Mouse (Mus musculus) cerebellum, postnatal 25 days (tissue): ENCODE data around the gene Cacna1g.
"Not testable (repeated sequence)": the region's sequence is repeated elsewhere in the genome, so short reads cannot be mapped to it uniquely, and the experiment has no call there.

Experiments used
- DNase-seq, 2 experiments: peaks; one replicate each; pipeline ENCODE4 v3.0.0; 2021; ENCODE audit warnings: mixed read lengths in 2 of 2

Cacna1g gene

GRCm38 (mm10) chr11:94402731-94403130 is 71.3 kb downstream of the Cacna1g start:
- no peak for DNase-seq

DNA sequence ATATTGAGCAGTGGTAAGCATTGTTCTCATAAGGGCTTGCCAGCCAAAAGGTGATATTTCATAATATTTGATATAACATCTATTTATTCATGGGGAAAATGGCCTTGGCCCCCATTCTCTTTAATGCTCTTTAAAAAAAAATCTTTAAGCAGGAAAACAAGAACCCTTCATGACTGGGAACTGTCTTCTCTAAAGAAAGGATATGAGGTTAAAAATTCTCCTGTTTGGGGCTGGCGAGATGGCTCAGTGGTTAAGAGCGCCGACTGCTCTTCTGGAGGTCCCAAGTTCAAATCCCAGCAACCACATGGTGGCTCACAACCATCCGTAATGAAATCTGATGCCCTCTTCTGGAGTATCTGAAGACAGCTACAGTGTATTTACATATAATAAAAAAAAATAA is 72.0 kb downstream of the Cacna1g start:
- not testable (repeated sequence) for DNase-seq

DNA sequence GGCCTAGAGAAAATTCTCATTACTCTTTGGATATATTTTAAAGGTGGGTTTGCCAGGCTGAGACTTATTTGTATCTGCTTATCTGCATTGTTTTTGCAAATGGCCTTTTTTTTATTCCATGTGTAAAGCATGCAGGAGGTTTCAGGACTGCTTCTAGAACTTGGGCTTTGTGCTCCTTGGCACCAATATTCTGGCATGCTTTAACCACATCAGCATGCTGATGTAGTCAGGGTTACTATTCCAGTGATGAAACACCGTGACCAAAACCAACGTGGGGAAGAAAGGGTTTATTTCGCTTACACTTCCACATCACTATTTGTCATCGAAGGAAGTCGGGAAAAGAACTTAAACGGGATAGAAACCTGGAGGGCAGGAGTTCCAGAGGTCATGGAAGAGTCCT is 73.0 kb downstream of the Cacna1g start:
- no peak for DNase-seq

DNA sequence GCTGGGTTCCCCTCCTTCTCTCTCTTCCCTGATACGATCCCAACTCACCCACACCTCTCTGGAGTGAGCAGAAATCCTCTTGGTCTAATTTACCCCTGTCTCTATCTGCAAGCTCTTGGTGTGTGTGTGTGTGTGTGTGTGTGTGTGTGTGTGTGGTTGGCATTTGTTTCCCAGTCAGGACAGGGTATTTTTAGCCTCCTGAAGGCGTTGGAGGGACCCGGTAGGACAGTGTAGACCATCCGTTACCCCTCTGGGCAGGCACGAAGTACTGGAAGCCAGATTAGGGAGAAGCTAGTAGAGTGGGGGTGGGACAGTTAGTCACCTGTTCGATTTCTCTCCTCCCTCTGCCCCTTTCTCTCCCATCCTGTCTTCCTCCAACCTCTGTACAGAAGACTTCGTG is 79.9 kb downstream of the Cacna1g start:
- no peak for DNase-seq

DNA sequence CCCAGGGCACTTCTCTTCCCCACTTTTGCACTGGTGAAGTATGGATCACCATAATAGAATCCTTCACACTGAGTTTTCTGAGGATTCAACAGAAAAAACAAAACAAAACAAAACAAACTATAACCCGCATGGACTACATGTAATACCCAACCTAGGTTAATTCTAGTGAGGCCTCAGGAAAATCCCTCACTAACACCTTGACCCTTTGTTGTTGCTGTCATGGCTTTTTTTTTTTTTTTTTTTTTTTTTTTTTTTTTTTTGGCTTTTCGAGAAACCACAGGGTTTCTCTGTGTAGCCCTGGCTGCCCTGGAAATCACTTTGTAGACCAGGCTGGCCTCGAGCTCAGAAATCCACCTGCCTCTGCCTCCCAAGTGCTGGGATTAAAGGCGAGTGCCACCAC is 80.5 kb downstream of the Cacna1g start:
- not testable (repeated sequence) for DNase-seq

DNA sequence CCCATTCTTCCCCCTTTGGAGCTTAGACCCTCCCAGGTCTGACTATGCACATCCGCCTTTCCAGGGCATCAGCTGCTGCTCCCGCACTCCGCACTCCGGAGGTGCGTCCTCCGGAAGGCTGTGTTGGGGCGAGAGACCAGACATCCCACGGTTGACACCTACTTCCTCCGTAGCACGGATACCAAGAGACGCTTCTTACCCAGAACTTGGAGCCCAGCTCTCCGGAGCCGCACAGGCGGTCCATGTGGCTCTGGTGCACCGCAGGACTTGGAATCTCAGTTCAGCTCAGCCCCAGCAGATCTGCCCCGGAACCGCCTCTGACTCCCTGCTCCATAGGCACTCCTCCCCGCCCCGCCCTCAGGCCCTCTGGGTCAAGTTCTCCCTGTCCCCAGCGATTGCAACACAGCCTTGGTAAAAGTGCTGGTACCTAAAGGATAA is 81.3 kb downstream of the Cacna1g start, which contains the start of gene Abcc3:
Abcc3 (minus strand) TSS at position 326 of the 438 bp plus-strand sequence.
- DNase-seq: peak; percentile 40 to 56

DNA sequence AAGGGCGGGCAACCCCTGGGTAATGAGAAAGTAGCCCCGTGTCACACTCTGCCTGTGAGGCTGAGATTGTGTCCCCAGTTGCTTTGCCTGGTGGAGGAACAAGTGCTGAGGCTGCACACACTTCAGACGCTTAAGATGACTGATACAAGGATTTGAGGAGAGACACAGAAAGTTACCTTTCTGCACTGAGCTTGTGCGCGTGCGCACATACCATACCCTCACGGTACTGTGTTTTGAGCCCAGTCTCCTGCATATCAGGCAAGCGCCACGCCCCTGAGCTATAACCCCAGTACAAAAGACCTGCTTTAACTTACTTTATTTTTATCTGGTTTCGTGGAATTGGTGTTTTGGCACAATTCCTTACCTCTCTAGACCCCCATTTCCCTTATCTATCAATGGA is 82.3 kb downstream of the Cacna1g start:
- no peak for DNase-seq

DNA sequence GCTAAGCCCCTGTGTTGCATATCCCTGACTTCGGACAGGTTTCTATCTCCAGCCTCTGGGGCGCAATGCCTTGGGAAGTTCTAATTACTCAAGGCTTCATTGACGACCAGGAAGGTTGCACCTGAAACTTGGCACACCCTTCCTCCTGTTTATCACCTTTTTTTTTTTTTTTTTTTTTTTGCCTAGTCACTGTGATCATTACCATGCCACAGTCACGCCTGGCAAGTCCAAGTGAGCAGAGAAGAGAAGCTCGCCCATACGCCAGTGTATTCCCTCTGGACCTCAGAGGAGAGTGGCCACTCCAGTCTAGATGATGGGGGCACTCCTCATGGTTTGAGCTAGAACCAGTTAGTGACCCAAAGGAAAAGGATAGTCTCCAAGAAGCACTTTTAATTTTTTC is 83.2 kb downstream of the Cacna1g start:
- DNase-seq: no peak

GRCm38 (mm10) chr11:94389724-94390396 is 84.1 kb downstream of the Cacna1g start:
- peak; percentile 75 to 82 for DNase-seq

GRCm38 (mm10) chr11:94389021-94389420 is 85.0 kb downstream of the Cacna1g start:
- DNase-seq: no peak

DNA sequence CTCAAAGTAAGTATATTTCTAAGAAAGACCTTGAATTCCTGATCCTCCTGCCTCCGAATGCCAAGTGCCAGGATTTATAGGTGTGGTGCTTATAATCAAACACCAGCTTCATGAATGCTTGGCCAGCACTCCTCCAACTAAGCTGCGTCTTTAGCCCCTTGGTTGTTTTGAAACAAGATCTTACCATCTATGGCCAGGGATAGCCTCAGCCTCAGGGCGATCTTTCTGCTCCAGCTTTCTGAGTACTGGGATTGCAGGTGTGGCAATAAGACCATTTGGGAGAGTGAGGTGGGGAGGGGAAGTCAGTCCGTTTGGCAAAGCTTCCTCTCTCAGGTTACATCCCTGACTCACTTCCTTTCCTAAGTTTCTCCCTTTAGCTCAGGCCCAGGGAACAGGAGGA is 86.2 kb downstream of the Cacna1g start:
- DNase-seq: no peak

- DNase-seq: no peak
Measured at GRCm38 (mm10) chr11:94385977-94386771, 87.8 kb downstream of the Cacna1g start.

GRCm38 (mm10) chr11:94379736-94380135 is 94.3 kb downstream of the Cacna1g start:
- no peak for DNase-seq

DNA sequence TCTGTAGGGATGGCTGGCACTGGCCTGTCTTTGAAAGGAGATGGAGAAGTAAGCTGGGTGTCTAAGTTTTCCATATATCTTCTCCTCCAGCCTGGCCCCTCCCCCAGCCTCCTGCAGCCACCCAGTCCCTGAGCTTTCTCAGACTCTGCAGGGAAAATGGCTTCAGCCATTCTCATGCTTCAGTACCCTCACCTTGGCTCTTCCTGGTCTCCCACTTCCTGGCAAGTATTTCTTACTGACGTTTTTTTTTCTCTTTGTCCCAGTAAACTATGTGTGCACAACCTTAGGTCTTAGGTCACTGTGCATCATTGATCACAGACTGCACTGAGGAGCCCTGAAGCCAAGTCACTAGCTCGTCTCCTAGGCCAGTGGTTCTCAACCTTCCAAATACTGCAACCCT is 94.9 kb downstream of the Cacna1g start:
- no peak for DNase-seq

GRCm38 (mm10) chr11:94374276-94374948 is 99.6 kb downstream of the Cacna1g start:
- DNase-seq: peak; percentile 41 to 44

DNA sequence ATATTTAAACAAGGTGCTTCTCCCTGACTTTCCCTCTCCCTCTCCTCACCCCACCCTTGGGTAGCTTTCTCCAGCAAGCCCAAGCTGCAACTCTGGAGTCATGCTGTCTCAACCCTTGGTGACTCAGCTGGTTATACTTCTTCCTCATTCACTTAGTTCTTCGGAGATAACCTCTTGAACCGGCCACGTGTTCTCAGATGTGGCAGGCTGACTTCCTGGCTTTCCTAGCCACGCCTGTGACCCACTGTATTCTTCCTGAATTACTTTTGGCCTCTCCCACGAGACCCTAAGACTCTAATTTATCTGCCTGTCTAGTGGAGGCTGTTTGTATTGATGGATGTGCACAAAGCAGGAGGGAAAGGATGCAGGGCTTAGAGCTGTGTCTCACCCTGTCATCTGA is 103.2 kb downstream of the Cacna1g start:
- no peak for DNase-seq

DNA sequence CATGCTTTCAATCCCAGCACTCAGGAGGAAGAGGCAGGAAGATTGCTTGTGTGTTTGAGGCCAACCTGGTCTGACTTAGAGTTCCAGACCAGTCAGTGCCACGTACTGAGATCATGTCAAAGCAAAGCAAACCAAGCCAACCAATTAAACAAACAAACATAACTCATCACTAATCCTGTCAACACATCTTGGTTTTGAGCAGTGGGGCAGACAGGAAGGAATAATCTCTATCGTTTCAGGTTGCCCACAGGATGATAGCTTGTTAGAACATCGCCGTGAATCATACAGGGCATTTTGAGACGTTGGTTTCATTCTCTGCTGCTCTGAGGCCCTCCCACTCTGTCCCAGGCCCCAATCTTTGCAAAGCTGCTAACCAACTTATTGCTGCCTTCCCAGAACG is 104.0 kb downstream of the Cacna1g start:
- DNase-seq: no peak

- no peak for DNase-seq
Measured at GRCm38 (mm10) chr11:94365340-94365739, 108.7 kb downstream of the Cacna1g start.

- peak in 1 of 2 experiments; percentile 57 for DNase-seq
Measured at GRCm38 (mm10) chr11:94363690-94364089, 110.3 kb downstream of the Cacna1g start.

GRCm38 (mm10) chr11:94362101-94362500 is 111.9 kb downstream of the Cacna1g start:
- DNase-seq: no peak

GRCm38 (mm10) chr11:94361166-94361870 is 112.7 kb downstream of the Cacna1g start:
- DNase-seq: peak; percentile 80 to 81

DNA sequence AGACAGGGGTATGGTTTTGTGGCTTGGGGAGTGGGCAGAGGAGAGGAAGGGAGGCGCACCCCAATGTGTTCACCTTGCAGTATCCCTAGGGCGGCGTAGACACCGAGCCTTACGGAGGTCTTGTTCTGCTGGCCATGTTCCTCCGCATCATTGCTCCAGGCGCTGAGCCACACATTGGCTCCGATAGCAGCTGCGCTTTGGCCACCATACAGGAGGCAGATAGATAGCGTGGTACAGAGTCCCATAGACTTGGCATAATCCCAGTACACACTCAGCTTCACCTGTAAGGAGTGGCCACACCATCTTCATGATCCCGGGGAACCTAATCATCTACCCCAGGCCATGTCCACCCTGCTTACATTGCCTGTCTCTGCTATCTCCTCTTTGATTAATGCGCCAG is 114.8 kb downstream of the Cacna1g start:
- peak; percentile 42 to 53 for DNase-seq
